Mouse (Mus musculus): ENCODE data around the gene Psmd13. TPM values are rescaled to one million over a fixed set of nuclear protein-coding genes. Genes with fewer than 3 reads are reported as not detected.
A peak's percentile ranks its signal among the peaks of the same experiment; 100 is the strongest.

Gene Psmd13
- total RNA-seq, 2 experiments from 2014 or later = 123 to 133 TPM

- no peak for DNase-seq (ENCODE audit: low spot score in 2 of 2)
Measured at GRCm38 (mm10) chr7:140902036-140902875, 20.5 kb downstream of the Psmd13 start.

DNA sequence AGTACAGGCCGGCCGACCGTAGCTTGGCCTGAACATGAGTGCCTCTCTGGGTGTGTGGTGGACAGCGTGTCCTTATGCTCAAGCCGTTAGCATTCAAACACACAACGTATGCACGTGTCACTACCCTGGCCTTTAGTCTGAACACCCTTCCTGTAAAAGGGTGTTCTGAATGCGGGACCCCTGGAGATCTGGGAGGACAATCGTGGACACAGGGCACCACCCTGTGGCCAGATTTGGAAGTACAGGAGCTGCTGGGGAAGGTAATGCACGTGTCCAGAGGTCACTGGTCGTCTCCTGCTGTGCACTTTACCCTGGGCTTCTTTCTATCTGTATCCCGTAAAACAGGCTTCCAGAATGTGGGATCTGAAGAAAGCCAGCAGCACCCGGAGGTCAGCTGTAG is 21.4 kb downstream of the Psmd13 start:
- DNase-seq (ENCODE audit: low spot score in 2 of 2) = peak; percentile 59 to 62

DNA sequence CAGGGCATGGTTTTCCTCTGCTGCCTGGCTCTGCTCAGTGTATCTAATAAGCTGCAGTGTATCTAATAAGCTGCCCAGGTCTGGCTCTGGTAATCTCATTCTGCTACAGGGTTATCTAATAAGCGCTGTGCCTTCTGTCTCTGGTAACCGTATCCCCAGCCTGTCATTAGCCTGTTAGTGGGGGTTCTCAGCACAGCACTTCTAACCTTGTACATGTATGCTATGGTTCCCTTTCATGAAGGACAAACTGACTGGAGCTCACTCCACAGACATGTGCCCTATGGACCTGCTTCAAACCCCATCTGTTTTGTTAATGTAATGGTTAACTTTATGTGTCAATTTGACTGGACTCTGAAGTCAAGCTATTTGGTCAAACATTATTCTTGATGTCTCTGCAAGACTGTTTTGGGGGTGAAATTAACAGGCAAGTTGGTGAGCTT is 23.9 kb downstream of the Psmd13 start:
- no peak for DNase-seq (ENCODE audit: low spot score in 2 of 2)

DNA sequence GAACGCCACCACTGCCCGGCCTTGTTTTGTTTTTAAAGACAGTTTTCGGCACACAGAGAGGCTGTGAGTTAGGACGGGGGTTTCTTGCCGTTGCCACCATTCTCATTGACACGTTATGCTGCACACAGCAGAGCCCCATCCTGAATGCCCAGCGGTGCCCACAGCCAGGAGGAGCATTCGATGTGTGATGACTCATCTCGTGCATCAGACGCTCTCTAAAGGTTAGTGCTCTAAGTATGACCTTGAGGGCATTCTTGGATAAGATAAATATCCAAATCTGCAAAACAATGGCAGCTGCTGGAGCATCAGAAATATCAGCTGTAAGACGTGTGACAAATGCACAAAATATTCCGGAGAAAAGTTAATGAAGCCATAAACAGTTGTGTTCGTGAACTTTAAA is 25.4 kb downstream of the Psmd13 start:
- peak in 1 of 2 experiments; percentile 16 for DNase-seq (ENCODE audit: low spot score in 2 of 2)

- DNase-seq (ENCODE audit: low spot score in 2 of 2) = no peak
Measured at GRCm38 (mm10) chr7:140907697-140908096, 25.9 kb downstream of the Psmd13 start.

DNA sequence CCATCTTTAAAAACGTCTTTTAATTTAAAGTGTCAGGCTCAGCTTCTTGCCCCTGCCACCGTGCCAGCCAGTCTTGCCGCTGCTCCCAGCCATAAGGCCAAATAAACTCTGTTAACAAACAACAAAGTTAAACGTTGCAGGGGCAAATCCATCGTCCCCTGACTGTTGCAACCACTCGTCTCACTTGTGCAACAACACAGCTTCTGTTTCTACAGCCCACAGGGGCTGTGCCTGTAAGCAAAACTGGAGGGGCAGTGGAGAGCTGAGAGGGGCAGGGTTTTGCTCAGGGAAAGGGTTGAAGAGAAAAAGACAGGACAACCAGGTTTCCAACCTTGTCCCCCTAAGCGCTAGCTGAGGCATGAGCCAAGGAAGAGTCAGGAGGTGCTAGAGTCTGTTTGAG is 26.4 kb downstream of the Psmd13 start:
- DNase-seq (ENCODE audit: low spot score in 2 of 2) = no peak

DNA sequence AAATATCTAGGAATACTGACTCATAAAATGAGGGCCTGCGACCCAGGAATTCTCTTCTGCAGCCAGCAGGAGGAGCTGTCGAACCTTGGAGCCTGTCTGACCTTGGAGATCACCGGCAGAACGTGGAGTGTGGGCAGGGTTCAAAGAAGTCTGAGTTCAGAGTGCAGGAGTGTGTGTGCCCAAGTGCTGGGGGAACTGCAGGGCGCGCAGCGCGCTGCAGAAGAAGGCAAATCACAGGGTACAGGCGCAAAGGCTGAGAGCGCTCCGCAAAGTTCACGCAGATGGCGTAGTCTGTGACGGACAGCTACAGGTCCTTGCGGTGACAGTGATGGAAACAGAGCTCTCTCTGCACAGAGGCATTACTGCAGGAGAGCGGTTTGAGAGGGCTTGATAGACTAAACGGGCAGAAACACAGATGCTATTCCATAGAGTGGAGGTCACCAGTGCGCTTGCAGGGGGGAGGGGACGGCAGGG is 26.9 kb downstream of the Psmd13 start:
- DNase-seq (ENCODE audit: low spot score in 2 of 2) = peak; percentile 62 to 75

DNA sequence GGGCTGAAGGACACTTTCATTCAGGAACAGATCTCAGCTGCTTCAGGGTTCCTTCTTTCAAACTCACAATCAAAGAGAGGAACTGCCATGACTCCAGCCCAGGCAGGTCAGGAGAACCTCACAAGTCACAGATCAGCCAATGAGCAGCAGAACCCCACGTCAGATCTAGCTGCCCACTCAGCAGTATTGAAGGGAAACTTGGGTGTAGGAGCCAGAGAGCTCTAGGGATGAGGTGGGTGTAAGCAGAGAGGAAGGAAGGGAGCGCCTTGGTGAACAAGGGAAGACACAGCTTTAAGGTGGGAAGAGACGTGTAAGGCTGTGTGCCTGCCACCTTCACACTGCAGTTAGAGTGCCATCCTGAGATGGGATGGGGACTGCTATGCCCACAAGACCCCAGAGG is 30.5 kb downstream of the Psmd13 start:
- DNase-seq (ENCODE audit: low spot score in 2 of 2) = no peak

GRCm38 (mm10) chr7:140912846-140913482 is 31.2 kb downstream of the Psmd13 start:
- DNase-seq (ENCODE audit: low spot score in 2 of 2) = no peak

DNA sequence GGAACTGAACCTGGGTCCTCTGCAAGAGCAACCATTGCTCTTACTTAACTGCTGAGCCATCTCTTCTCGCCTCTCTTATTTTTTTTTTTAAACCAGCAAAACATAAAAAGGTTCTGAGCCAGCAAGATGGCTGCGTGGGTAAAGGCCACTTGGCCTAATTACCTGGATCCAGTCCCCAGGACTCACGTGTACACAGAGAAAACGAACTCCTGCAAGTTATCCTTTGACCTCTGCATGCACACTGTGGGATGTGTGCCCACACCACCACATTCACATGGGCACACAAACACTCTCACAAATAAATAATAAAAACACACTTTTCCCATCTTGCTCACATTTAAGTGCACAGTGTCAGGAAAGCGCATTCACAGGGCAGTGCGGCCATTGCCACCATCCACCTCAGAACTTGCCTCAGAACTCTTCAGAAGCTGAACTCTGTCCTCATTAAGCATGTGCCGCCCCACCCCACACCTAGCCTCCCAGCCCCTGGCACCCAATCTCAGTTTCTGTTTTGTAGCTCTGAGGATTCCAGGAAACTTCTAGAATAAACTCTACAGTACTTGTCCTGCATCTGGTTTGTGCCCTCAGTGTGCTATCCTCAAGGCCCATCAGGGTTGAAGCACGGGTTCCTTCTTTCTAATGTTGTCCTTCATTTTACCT is 32.4 kb downstream of the Psmd13 start:
- DNase-seq (ENCODE audit: low spot score in 2 of 2) = no peak

DNA sequence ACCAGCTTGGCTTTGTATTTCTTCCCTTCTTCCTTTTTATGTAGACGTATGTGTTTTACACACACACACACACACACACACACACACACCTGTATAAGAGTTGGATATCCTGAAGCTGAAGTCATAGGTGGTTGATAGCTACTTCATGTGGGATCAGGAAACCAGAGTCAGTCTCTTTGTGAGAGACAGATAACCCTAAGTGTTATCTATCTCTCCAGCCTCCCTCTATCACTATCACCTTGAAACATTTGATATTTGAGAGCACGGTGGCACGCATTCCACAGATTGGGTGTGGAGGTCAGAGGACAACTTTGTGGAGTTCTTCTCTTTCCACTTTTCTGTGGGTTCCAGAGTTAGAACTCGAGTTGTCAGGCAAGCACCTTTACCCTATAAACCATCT is 38.1 kb downstream of the Psmd13 start:
- no peak for DNase-seq (ENCODE audit: low spot score in 2 of 2)

GRCm38 (mm10) chr7:140920418-140921029 is 38.8 kb downstream of the Psmd13 start, which contains the start of gene Nlrp6:
Gene Nlrp6 (plus strand): TSS chr7:140920902.
- DNase-seq (ENCODE audit: low spot score in 2 of 2) = no peak

DNA sequence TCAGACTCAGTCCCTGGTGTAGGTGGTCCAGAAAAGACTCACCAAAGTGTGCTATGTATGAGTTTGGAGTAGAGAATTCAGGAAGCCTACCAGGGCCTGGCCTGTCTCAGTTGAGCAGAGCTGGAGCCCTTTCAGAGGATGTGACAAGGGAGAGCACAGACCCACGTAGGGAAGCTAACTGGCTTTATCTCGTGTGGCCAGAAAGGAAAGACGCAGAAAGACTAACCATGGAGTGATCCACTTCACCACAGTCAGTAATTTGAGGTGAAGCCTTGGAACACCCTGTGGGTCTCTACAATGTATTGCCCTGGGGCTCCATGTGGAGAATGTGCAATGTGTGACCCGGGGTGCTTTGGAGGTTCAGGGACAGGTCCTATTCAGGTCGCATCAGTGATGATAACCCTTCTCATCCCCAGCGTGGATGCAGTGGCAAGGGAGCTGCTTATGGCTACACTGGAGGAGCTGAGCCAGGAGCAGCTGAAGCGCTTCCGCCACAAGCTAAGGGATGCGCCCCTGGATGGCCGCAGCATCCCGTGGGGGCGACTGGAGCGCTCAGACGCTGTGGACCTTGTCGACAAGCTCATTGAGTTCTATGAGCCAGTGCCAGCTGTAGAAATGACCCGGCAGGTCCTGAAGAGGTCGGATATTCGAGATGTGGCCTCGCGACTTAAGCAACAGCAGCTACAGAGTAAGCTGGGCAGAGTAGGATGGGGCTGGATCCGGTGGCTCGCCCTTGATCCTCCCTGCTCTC is 39.6 kb downstream of the Psmd13 start:
- DNase-seq (ENCODE audit: low spot score in 2 of 2) = no peak

- DNase-seq (ENCODE audit: low spot score in 2 of 2) = no peak
Measured at GRCm38 (mm10) chr7:140922398-140923069, 40.8 kb downstream of the Psmd13 start.

DNA sequence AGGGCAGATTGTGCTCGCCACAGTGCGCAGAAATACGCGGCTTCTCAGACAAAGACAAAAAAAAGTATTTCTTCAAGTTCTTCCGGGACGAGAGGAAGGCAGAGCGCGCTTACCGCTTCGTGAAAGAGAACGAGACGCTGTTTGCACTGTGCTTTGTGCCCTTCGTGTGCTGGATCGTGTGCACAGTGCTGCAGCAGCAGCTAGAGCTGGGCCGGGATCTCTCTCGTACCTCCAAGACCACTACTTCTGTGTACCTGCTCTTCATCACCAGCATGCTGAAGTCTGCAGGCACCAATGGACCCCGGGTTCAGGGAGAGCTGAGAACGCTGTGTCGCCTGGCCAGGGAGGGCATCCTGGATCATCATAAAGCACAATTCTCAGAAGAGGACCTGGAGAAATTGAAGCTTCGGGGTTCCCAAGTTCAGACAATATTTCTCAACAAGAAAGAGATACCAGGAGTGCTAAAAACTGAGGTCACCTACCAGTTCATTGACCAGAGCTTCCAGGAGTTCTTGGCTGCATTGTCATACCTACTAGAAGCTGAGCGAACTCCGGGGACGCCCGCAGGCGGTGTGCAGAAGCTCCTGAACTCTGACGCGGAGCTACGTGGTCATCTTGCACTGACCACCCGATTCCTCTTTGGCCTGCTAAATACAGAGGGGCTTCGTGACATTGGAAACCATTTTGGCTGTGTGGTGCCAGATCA is 41.5 kb downstream of the Psmd13 start:
- no peak for DNase-seq (ENCODE audit: low spot score in 2 of 2)

- DNase-seq (ENCODE audit: low spot score in 2 of 2) = no peak
Measured at GRCm38 (mm10) chr7:140927181-140927580, 45.4 kb downstream of the Psmd13 start.

DNA sequence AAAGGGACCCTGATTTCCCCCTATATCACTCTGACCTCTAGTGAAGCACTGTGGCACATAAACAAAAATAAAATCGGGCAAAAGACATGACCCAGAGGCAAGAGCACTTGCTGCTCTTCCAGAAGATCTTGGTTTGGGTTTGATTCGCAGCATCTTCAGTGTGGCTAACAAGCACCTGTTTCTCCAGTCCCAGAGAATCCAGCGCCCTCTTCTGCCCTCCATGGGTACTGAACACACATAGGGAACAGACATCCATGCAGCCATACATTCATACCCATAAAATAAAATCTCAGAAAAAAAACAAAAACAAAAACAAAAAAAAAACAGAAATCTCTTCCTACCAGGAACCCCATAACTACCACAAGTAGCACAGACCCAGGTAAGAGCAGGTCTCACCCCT is 56.7 kb downstream of the Psmd13 start:
- no peak for DNase-seq (ENCODE audit: low spot score in 2 of 2)

DNA sequence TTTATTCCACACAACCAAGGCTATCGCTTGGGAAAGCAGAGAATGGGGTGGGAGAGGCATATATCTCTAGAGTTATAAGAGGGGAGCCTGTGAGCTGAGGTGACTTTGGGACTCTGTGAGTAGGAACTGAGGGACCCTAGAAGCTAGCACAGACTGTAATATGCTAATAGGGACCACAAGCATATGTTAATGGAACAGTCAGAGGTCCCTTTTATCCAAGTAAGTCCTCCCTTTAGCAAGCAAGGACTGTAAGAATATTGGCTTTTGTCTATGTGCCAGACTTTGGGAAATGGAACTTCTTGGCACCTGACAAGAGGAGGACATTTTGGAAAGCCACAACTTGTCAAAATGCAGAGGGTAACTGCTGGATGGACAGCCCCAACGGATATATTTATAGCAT is 57.1 kb downstream of the Psmd13 start:
- no peak for DNase-seq (ENCODE audit: low spot score in 2 of 2)

GRCm38 (mm10) chr7:140939669-140940171 is 58.0 kb downstream of the Psmd13 start:
- DNase-seq (ENCODE audit: low spot score in 2 of 2) = no peak

Data from adrenal gland, postnatal 4 days (tissue).